Mouse (Mus musculus) stomach, postnatal 0 days (tissue): ENCODE measurements at regions not wholly inside any gene's neighbourhood (a gene's known extent, or its start where the extent isn't known, plus 50 kb on each side); places are given as distances from the start of the nearest gene placed in this dataset.

ENCODE experiments used
- CTCF ChIP-seq: IDR thresholded peaks from 2 replicates; pipeline ENCODE4 v1.5.1; 2016; ENCODE audit warnings: antibody characterized with exemption, low read depth, mild to moderate bottlenecking, moderate library complexity
- EP300 ChIP-seq: optimal IDR thresholded peaks from 2 replicates; pipeline ENCODE3; 2016; ENCODE audit warnings: antibody characterized with exemption

DNA sequence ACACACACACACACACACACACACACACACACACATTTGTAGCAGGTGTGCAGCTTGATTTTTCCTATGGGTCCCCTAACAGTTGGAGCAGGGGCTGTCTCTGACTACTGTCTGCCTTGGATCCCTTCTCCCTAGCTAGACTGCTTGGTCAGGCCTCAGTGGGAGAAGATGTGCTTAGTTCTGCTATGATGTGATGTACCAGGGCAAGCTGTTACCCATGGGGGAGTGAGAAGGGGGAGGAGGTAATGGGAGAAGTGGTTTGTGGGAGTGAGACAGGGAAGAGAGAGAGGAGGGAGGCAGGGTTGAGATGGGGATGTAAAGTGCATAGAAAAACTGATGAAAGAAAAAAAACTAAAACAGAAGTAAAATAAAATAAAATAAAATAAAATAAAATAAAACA is 218.8 kb upstream of the Smarca2 start:
- TF ChIP-seq EP300 (no peak), CTCF (no peak)
